Mouse (Mus musculus) left cerebral cortex, postnatal 10 days (tissue): ENCODE measurements around the gene Scd3. TPM values are rescaled to one million over a fixed set of nuclear protein-coding genes. Genes with fewer than 3 reads are reported as not detected.
"Not testable (repeated sequence)": the region's sequence is repeated elsewhere in the genome, so short reads cannot be mapped to it uniquely, and the experiment has no call there.

Experiments
- DNase-seq, 2 experiments: peaks; one replicate each; pipeline ENCODE4 v3.0.0; 2021 to 2022; ENCODE audit warnings: low spot score in 2 of 2, mixed read lengths in 1 of 2; ENCODE audit errors: extremely low spot score in 1 of 2
- intact Hi-C: fragments of 180-260 bp; cut with DNase I; formaldehyde crosslinking; loops from one replicate; pipeline ENCODE4 v1.15.1; 2025
- total RNA-seq, 2 experiments: library from RNA; stranded (reverse); gene quantifications; 2 replicates each; pipeline ENCODE4 v1.2.3; 2021

The Scd3 gene
- total RNA-seq, 2 experiments from 2014 or later, result 1.3 to 1.5 TPM

DNA sequence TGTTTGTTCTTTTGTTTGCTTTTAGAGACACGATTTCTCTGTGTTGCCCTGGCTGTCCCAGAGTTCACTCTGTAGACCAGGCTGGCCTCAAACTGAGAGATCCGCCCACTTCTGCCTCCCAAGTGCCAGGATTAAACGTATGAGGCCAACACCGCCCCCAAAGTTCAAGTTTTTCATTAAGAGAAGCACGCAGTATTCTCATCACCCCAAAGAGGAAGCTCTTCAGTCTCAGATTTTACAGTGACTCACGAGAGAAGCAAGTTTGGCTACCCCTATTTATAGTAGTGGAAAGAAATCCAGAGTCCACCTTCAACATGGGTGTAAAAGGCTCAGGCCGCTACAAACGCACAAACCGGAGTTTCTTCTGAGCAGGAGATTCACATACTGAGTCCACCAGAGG lies 61.2 kb downstream of the Scd3 start:
- no peak for DNase-seq
- intact Hi-C loops, result no loop called here

DNA sequence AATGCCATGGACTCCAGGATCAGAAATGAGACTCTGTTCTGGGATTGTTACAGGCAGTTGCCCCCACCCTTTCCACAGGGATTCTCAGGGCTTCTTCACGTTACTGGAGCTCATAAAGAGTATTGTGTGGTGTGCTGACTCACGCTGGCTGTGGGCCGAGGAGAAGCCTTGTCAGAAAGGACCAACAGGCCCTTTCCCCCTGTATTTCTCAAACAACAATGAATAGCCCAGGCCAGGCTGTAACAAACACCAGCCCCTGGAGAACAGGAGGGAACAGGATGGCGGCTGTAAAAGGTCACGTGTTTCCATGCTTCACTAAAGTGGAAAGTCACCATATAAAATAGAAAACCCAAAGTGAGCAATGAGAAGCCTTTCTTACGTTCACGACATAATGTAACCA lies 62.2 kb downstream of the Scd3 start:
- intact Hi-C loops, result no loop called here
- no peak for DNase-seq

DNA sequence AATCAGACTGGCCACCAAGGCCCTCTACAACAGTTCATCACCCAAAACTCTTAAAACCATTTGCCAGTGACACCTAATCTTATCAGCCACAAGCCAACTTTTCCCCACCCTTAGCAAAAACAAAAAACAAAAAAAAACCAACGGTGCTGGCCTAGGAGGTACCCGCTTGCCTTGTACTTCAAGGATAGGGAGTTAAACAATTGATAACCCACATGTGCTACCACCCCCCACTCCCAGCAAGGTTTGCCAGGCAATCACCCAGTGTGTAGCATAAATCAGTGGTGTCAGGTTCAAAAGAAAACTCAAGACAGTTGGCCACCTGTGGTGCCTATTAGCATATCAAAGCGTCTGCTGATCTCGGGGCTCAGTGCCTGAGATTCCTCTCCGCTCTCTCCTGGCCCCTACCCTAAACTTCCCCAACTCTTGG lies 62.9 kb downstream of the Scd3 start:
- no peak for DNase-seq

DNA sequence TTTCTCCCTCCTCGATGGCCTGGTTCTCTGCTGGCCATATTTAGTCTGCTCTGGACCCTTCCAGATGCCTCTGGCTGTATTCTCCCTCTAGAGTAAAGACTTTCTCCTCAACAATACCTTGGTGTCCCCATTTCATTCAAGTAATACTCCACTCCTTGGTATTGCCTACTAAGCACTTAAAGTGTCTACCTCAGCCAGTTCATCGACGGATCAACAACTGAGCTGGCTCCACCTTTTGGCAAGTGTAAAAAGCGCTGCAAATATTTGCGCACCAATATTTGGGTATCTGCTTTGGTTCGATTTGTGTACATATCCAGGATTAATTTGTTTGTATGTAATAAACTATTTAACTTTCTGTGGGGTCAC lies 63.4 kb downstream of the Scd3 start:
- intact Hi-C loops, result loop anchor here (2.0 kb wide), 1 partner anchor 28 kb away; no protein-coding TSS in a partner anchor
- DNase-seq, result no peak

More for the DNA sequence above, 62.9 kb downstream of the Scd3 start:
- intact Hi-C loops, result loop anchor here (2.0 kb wide), 1 partner anchor 29 kb away; no protein-coding TSS in a partner anchor

DNA sequence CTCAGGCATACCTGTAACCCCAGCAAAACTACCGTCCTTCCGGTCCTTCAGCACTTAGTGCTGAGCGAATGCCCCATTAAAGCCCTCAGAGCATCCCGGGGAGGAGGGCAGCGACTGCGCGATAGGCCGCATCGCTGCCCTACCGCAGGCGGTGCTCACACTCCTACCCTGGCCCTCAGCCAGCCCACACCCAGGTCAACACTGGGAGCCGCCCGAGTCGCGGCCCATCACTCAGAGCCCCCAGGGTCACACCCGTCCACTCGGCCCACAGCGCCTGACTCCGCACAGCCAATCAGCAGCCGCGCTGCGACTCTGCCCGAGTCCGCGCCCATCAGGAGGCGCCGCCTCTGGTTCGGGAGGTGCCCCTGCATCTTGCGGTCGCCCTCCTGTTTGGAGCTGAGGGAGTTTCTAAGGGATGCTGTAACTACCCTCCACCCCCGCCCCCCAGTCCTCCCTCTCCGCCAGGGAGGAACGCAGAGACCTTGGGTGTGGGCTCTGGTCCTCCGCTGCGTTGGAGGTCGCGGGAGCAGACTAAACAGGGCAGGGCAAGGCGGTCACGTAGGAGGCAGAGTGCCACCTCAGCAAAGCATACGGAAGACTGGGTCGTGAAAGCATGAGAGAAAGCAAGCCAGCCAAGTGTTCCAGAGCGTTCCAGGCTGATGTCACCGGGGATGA lies 63.9 kb downstream of the Scd3 start:
- intact Hi-C loops, result loop anchor here (2.0 kb wide), 1 partner anchor 28 kb away; no protein-coding TSS in a partner anchor

DNA sequence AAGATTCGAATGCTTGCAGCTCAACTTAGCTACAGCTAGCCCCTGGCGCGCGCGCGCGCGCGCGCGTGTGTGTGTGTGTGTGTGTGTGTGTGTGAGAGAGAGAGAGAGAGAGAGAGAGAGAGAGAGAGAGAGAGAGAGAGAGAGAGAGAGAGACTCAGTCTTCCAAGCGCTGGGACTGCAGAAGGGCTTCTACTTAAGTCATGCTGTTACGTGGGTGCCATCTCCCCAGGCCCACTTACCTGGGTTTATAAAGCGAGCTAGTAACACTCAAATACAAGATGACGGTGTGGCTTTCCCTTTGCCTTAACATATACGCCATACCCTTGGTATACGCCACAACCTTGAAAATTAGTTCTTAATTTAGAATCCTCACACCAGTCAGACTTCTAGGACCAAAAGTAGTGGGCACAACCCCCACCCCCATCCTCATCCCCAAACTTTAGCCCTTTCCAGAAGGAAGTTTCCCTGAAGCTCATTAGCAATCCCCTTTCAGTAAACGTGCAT lies 64.5 kb downstream of the Scd3 start:
- intact Hi-C loops, result loop anchor here (2.0 kb wide), 1 partner anchor 27 kb away; no protein-coding TSS in a partner anchor
- no peak for DNase-seq

More for the DNA sequence above, 63.9 kb downstream of the Scd3 start:
- DNase-seq, result peak; percentile 85 to 95

DNA sequence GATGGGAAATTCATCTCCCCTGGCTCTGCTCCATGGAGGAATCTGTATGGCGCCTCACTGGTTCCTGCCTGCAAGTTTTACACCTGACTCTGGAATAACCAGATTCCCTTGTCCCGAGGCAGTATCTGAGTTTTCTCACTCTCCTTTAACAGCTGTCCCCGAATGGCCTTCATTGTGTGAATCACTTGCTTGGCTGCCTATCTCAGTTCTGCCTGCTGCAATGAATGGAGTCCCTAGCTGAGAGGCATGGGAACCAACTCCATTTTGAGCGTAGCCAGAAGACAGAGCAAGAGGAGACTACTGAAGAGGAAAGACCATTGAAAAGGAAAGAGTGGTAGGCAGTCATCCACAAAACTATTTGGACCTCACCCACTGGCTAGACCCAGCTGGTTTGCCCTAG lies 70.6 kb downstream of the Scd3 start:
- peak in 1 of 2 experiments; percentile 34 for DNase-seq
- intact Hi-C loops, result no loop called here

DNA sequence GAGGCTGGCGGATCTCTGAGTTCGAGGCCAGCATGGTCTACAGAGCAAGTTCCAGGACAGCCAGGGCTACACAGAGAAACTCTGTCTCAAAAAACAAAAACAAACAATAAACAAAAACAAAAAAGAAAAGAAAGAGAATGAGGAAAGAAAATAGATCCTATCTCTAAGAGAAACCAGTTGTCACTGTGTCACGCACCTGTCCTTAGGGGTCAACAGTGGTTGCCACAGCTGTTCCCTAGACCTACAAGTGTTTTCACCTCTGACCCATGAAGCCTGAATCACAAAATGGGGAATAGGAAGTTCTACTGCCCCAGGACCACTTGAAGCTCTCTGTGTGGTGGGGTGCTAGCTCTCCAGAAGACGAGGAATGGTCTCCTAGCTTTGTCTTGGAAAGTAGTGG lies 71.4 kb downstream of the Scd3 start:
- intact Hi-C loops, result no loop called here
- DNase-seq, result no peak

DNA sequence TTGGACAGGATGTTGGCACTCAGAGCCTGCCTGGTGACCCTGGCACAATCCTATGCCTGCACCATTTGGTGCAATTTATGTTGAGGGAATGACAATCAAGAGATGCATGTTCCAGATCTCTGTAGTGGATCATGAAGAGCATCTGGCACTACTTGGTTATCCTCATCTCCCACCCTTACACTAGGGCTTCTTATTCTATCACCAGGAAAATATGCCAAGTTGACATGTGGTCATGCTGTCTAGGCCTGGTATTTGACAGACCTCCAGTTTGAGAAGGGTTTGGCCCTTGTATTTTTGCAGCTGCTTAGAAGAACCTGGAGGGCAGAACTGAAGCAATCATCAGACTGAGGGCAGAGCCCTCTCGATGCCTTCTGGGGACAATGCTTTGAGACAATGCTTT lies 72.3 kb downstream of the Scd3 start:
- intact Hi-C loops, result no loop called here
- no peak for DNase-seq

DNA sequence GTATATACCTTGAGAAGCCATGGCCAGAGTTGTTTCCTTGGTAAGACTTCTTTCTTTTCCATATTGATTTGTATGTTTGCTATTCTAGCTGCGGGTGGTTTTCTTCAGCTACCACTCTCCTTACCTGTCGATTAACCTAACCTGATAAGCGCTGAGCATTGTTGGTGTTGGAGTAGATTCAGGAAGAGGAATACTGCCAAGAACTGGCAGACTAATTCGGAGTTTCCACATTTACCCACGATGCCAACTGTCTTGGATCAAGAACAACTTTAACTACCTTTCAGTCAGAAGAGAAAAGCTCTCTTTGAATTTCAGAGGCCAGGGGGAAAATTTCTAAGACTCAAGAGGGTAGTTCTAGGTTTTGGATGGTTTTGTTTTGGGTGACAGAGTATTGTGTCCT lies 73.8 kb downstream of the Scd3 start:
- intact Hi-C loops, result no loop called here
- no peak for DNase-seq

DNA sequence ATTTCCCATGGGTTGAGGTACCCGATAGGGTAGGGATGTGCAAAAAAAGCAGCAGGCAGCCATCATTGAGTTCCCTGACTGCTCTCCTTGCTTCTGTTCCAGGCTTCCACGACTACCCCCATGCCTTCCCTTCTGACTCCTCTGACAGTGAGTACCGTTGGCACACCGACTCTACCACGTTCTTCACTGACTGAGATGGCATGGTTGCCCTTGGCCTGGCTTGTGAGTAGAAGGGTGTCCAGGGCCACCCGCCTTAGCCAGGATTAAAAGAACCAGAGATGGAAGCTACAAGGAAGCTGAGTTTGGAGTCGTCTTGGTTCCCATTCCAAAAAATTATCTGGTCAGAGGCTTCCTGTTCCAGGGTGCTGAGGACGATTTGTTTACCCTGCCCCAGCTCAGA lies 74.9 kb downstream of the Scd3 start:
- intact Hi-C loops, result no loop called here

DNA sequence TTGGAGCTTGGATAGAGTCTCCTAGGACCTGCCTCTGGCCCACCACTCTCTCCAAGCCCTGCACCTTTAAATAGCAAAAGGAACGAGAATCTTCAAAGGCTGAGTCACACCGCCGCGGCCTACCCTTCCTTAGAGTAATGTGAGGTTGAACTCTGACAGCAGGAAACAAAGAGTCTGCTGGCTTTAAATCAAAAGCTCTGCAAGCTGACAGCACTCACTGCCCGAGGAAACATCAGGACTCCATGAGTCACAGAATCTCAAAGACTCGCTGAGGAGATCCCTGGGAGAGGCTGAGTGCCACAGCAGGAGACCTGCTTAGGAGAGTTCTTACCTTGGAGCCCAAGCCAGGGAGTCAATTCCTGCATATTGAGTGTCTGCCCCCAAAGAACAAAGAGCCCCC lies 77.7 kb downstream of the Scd3 start:
- intact Hi-C loops, result no loop called here
- DNase-seq, result peak in 1 of 2 experiments; percentile 78

More for the DNA sequence above, 74.9 kb downstream of the Scd3 start:
- no peak for DNase-seq

DNA sequence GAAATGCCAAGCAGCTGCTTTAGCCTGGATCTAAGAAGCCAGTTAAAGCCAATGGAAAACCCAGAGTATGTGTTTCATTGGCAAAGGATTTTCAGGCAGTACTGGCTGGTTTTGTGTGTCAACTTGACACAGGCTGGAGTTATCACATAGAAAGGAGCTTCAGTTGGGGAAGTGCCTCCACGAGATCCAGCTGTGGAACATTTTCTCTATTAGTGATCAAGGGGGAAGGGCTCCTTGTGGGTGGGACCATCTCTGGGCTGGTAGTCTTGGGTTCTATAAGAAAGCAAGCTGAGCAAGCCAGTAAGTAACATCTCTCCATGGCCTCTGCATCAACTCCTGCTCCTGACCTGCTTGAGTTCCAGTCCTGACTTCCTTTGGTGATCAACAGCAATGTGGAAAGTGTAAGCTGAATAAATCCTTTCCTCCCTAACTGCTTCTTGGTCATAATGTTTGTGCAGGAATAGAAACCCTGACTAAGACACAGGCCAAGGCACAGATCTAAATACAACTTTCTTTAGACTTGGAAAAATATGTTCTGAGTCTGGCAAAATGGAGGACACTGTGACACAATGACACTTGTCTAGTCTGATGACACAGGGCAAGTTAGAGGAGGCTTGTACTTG lies 78.9 kb downstream of the Scd3 start:
- intact Hi-C loops, DNase-seq: not testable (repeated sequence)

DNA sequence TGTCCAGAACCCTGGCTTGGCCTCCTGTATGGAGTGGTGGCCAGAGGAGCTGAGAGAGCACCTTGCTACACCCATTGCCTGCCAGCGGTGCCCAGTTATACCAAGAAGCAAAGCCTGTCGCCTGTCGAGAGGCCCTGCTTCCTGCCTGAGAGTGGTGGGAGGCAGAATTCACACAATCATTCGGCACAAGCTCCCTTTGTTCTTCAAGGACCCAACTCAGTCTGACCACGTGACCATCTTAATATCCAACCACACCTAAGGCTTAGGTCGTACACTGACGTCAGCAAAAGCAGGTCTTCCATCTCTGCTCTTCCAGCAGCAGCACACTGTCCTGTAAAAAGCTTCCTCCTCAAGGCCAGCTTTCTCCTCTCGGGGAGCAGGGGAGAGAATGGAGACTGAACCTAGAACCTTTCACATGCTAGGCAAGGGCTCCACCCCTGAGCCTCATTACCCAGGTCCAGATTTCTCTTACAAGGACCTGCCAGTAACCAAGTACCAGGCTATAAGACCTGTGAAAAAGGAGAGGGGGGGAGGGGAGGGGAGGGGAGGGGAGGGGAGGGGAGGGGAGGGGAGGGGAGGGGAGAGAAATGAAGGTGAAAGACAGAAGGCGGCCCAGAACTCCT lies 79.6 kb downstream of the Scd3 start:
- intact Hi-C loops, result no loop called here
- no peak for DNase-seq

DNA sequence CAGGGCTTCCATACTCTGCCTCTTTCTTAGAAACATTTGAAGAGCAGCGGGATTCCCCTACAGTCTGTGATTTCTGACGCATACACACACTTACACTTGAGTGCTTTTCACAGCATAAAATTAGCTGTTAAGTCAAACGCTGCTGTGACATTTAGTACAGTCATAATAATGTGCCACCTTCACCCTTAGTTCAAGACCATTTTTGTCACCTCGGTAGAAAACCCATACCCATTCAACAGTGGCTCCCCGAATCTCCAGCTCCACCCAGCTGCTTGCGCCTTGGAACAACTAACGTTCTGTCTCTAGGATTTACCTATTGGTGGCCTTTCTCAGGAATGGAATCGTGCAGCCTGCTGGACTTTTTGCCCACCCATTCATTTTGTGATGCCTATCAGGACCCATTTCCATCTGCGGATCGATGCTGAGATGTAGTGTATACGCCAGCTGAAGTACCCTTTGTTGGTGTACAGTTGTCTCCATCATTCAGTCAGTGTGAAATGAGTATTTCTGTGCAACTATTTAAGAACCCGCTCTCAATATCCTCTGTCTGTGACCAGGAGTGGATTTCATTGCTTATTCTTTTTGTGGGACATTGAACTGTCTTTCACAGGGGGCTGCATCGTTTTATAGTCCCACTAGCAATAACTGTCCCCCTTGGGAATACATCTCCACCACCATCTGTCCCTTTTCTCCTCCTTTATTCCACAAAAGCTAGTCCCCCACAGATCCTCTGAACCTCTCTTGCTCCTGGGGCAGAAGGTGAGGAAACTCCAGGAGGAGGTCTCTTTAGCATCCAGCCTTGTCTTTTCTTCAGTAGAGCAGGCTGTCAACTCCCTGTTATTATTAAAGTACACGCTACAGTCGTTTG lies 80.3 kb downstream of the Scd3 start:
- intact Hi-C loops, result no loop called here
- DNase-seq, result no peak

DNA sequence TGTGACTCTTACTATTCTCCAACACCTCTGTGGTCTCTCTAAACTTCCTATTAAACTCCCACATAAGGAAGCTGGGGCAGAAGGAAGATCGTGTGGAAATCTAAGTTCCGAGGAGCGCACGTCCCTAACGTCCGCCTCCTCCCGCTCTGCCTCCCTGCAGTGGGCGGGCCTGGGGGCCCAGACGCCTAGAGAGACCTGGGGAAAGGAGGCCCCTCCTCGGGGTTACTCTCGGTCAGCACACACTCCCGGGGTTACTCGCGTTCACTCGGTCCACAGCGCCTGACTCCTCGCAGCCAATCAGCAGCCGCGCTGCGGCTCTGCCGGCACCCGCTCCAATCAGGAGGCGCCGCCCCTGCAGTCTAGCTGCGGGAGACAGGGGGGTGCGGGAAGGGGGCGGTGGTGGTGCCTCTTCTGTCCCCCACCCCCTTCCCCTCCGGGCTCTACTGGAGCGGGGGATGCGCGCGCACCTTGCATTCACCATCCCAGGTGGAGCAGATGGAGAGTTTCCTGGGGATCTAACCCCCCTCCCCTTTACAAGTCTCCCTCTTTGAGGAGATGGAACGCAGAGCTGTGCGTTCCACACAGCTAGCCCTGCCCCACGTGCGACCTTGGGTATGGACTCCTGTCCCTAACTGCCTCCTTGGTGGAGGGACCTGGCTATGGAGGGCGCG lies 81.1 kb downstream of the Scd3 start:
- intact Hi-C loops, result no loop called here
- peak; percentile 91 to 97 for DNase-seq

DNA sequence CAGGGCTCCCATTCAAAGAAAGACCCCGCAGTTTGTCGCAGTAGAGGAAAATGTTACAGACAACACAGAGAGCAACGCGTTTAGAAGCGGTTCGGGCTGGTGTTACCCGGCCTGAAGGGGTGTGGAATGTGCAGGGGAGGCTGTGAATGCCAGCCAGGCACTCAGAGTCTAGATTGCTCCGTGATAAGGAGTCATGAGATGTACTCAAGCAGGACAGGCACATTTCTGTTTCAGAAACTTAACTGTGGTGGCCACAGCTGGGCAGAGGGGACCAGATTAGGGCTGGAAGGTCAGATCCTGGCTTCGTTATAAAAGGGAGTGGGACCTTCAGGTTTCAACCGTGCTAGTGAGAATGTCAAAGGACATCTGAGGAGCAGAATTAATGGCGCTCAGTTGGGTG lies 81.7 kb downstream of the Scd3 start:
- intact Hi-C loops, result no loop called here
- no peak for DNase-seq

DNA sequence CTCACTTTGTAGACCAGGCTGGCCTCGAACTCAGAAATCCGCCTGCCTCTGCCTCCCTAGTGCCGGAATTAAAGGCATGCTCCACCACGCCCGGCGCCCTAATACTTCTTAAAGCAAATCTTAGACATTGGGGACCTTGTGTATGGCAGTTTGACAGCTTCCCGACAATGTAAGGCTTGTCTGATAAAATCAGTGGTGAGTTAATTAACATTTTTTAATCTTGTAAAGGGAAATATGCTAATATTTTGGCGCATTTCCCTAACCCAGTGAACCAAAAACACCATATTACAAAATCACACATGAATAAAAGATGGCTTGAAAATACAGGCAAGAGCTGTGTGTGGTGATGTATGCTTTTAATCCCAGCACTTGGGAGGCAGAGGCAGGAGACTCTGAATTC lies 82.5 kb downstream of the Scd3 start:
- no peak for DNase-seq
- intact Hi-C loops, result no loop called here
